Mouse (Mus musculus): Measurements from ENCODE around the gene Tmem178b. TPM values are rescaled to one million over a fixed set of nuclear protein-coding genes. Genes with fewer than 3 reads are reported as not detected.

Gene Tmem178b
- polyA plus RNA-seq, 1 experiment from 2014 or later = 0.18 TPM

DNA sequence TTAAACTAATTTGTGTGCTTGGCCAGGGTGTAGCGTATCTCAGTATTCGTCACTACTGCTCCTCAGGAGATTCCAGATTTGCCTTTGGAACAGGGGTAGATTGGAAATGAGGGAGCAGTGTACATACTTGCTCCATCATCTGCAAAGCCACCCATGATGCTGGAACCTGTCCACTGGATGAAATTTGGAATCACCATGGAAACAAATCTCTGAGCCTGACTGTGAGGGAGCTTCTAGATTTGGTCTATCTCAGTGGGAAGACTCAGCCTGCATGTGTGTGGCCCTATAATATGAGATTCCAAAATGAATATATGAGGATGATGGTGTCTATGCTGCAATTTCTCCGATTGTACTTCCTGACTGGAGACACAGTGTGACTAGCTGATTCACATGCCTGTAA is 210.7 kb downstream of the Tmem178b start:
- Histone ChIP-seq H3K9me3 (no peaks in the 10 kb centered on the region), H3K4me3 (no peak overlapping the region), H3K27ac (no peak overlapping the region), H3K36me3 (no peaks in the 10 kb centered on the region), H3K4me1 (no peaks in the 10 kb centered on the region), H3K27me3 (ENCODE audit: insufficient read depth, poor library complexity, severe bottlenecking) (no peaks in the 10 kb centered on the region)
- 90% methylated on average over 3 of the region's 3 CpGs for WGBS
- DNase-seq (ENCODE audit: low spot score) = no peak

- DNase-seq (ENCODE audit: low spot score) = no peak
- Histone ChIP-seq H3K27ac (no peak overlapping the region), H3K9me3 (no peaks in the 10 kb centered on the region), H3K4me1 (no peaks in the 10 kb centered on the region), H3K36me3 (no peaks in the 10 kb centered on the region), H3K27me3 (ENCODE audit: insufficient read depth, poor library complexity, severe bottlenecking) (no peaks in the 10 kb centered on the region), H3K4me3 (no peak overlapping the region)
- 33% methylated on average over 5 of the region's 5 CpGs for WGBS
These were observed 218.2 kb downstream of the Tmem178b start for GRCm38 (mm10) chr6:40091250-40091651.

- Histone ChIP-seq H3K9me3 (no peaks in the 10 kb centered on the region), H3K36me3 (no peaks in the 10 kb centered on the region), H3K4me3 (no peak overlapping the region), H3K27ac (no peak overlapping the region), H3K27me3 (ENCODE audit: insufficient read depth, poor library complexity, severe bottlenecking) (no peaks in the 10 kb centered on the region), H3K4me1 (peaks cover 7% of the 10 kb centered on the region; the same call in 1 of the 2 replicates)
- 65% methylated on average over 2 of the region's 2 CpGs for WGBS
- DNase-seq (ENCODE audit: low spot score) = no peak
These were observed 225.4 kb downstream of the Tmem178b start for GRCm38 (mm10) chr6:40098498-40098897.

DNA sequence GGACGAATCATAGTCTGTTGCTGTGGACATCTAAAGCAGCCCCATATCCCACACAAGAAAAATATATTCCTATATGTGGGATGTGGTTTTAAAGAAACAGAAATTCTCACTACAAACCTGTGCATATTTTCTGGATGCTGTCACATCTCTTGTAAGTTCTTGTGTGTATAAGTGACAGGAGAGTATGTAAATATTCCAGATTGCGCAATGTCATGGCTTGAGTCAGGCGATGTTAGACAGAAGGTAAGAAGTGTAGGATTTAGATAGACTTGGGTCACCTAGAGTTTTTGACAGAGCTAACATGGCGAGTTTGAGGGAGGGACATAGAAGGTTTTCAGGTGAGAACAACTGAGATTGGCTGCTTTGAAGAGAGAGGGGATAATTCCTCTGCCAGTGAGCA is 228.7 kb downstream of the Tmem178b start:
- DNase-seq (ENCODE audit: low spot score) = no peak
- Histone ChIP-seq H3K9me3 (no peaks in the 10 kb centered on the region), H3K4me1 (peaks cover 9% of the 10 kb centered on the region; the same call in 1 of the 2 replicates), H3K27me3 (ENCODE audit: insufficient read depth, poor library complexity, severe bottlenecking) (no peaks in the 10 kb centered on the region), H3K27ac (no peak overlapping the region), H3K36me3 (no peaks in the 10 kb centered on the region), H3K4me3 (no peak overlapping the region)
- 79% methylated on average over 4 of the region's 4 CpGs for WGBS

DNA sequence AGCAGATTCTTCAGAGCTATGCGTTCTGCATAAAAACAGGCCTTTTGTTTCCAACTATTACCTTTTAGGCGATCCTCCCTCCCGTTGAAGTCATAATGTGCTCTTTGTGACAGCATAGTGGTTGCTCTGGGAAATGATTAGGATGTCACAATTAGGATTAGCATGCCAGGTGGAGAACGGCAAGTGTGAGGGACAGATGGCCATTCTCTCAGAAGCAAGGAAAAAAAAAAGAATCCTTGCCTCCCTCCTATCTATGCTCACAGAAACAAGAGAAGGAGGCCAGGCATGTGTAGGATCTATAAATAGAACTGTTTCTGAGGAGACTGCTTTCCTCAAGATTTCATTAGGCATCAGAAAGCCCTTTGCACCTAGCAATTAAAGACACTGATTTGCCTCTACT is 229.8 kb downstream of the Tmem178b start:
- DNase-seq (ENCODE audit: low spot score) = no peak
- no peaks in the 10 kb centered on the region for H3K9me3 ChIP-seq
- peaks cover 9% of the 10 kb centered on the region; the same call in 1 of the 2 replicates for H3K4me1 ChIP-seq
- H3K36me3 ChIP-seq = no peaks in the 10 kb centered on the region
- 57% methylated on average over 4 of the region's 4 CpGs for WGBS
- no peaks in the 10 kb centered on the region for H3K27me3 ChIP-seq (ENCODE audit: insufficient read depth, poor library complexity, severe bottlenecking)
- no peak overlapping the region for H3K4me3 ChIP-seq
- no peak overlapping the region for H3K27ac ChIP-seq

- Histone ChIP-seq H3K36me3 (no peaks in the 10 kb centered on the region), H3K4me1 (no peaks in the 10 kb centered on the region), H3K4me3 (no peak overlapping the region), H3K9me3 (no peaks in the 10 kb centered on the region), H3K27me3 (ENCODE audit: insufficient read depth, poor library complexity, severe bottlenecking) (no peaks in the 10 kb centered on the region), H3K27ac (no peak overlapping the region)
- no peak for DNase-seq (ENCODE audit: low spot score)
- 80% methylated on average over 5 of the region's 5 CpGs for WGBS
These were observed 237.0 kb downstream of the Tmem178b start for GRCm38 (mm10) chr6:40110029-40110428.

- no peak overlapping the region for H3K27ac ChIP-seq
- H3K4me3 ChIP-seq = no peak overlapping the region
- DNase-seq (ENCODE audit: low spot score) = no peak
- 60% methylated on average over 2 of the region's 2 CpGs for WGBS
- no peaks in the 10 kb centered on the region for H3K27me3 ChIP-seq (ENCODE audit: insufficient read depth, poor library complexity, severe bottlenecking)
- H3K4me1 ChIP-seq = no peaks in the 10 kb centered on the region
- no peaks in the 10 kb centered on the region for H3K9me3 ChIP-seq
- H3K36me3 ChIP-seq = no peaks in the 10 kb centered on the region
These were observed 237.7 kb downstream of the Tmem178b start for GRCm38 (mm10) chr6:40110729-40111128.

DNA sequence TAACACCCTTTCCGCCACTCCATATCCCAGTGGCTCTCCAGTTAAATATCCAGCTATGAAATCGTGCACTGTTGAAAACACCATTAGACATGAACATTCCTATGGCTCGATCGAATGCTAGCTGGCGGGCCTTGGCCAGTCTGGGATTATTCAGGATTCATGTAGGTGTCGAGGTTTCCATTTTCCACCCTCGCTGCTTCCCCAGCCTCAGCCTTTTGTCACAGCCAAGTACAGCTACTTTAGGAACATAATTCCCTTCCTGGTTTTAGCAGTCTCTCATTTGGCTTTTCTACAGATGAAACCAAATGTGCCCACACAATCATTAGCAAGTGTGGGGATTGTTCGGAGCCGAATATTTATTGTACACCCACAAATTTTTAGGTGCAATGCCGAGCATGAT is 239.4 kb downstream of the Tmem178b start:
- Histone ChIP-seq H3K4me1 (no peaks in the 10 kb centered on the region), H3K9me3 (no peaks in the 10 kb centered on the region), H3K36me3 (no peaks in the 10 kb centered on the region), H3K27ac (no peak overlapping the region), H3K27me3 (ENCODE audit: insufficient read depth, poor library complexity, severe bottlenecking) (no peaks in the 10 kb centered on the region), H3K4me3 (no peak overlapping the region)
- 79% methylated on average over 10 of the region's 10 CpGs for WGBS
- DNase-seq (ENCODE audit: low spot score) = no peak

GRCm38 (mm10) chr6:40116225-40116624 is 243.2 kb downstream of the Tmem178b start:
- Histone ChIP-seq H3K4me1 (no peaks in the 10 kb centered on the region), H3K36me3 (no peaks in the 10 kb centered on the region), H3K27me3 (ENCODE audit: insufficient read depth, poor library complexity, severe bottlenecking) (no peaks in the 10 kb centered on the region), H3K9me3 (no peaks in the 10 kb centered on the region), H3K27ac (no peak overlapping the region), H3K4me3 (no peak overlapping the region)
- 61% methylated on average over 3 of the region's 3 CpGs for WGBS
- DNase-seq (ENCODE audit: low spot score) = no peak

DNA sequence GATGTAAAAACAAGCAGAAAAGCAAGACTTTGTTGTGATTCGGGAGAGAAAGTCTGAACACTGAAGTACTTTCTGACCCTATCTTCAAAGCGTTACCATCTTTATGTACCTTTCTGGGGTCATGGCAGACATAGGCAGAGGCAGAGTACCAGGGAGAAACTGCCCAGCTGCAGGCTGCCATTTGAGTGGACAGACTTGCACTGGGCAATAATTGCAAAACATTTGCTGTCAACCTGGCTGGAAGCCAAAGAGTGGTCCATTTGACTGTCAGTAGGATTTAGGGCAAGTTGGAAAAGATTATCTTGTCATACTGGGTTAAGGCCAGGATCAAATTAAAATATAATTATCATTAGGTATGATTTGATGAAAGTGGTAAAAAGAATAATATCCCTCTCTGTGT is 247.1 kb downstream of the Tmem178b start:
- no peak overlapping the region for H3K27ac ChIP-seq
- no peaks in the 10 kb centered on the region for H3K9me3 ChIP-seq
- WGBS = 80% methylated on average over 2 of the region's 2 CpGs
- no peaks in the 10 kb centered on the region for H3K4me1 ChIP-seq
- no peaks in the 10 kb centered on the region for H3K27me3 ChIP-seq (ENCODE audit: insufficient read depth, poor library complexity, severe bottlenecking)
- H3K36me3 ChIP-seq = no peaks in the 10 kb centered on the region
- no peak overlapping the region for H3K4me3 ChIP-seq
- DNase-seq (ENCODE audit: low spot score) = no peak

GRCm38 (mm10) chr6:40121494-40121893 is 248.4 kb downstream of the Tmem178b start:
- no peaks in the 10 kb centered on the region for H3K9me3 ChIP-seq

DNA sequence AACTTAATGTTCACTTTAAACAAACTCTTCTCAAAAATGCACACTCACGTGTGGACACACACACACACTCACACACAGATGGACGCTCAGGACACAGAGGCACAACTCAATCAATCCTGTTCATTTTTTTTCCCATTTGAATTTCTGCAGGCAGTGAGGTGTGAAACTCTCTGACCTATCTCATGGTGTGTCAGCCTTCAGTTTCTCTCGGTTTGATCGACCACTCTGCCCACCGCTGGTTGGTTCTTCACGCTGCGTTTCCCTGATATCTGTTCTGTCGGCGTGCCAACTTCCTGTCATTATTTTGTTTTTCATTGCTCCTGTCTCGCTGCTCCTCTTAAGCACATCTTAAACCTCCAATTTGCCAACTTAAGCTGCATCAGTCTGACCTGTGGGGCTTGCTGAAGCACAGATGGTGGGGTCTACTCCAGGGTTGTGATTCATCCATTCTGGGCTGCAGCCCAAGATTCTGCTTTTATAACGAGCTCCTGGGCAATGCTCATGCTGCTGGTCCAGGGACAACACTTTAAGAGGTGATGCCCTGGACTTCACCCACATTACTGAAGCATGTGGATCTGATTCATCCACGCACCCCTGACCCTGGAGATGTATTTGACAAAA is 250.1 kb downstream of the Tmem178b start:
- H3K27ac ChIP-seq = no peak overlapping the region
- WGBS = 74% methylated on average over 12 of the region's 12 CpGs
- H3K36me3 ChIP-seq = no peaks in the 10 kb centered on the region
- no peak overlapping the region for H3K4me3 ChIP-seq
- no peaks in the 10 kb centered on the region for H3K9me3 ChIP-seq
- no peaks in the 10 kb centered on the region for H3K4me1 ChIP-seq
- DNase-seq (ENCODE audit: low spot score) = no peak
- H3K27me3 ChIP-seq (ENCODE audit: insufficient read depth, poor library complexity, severe bottlenecking) = no peaks in the 10 kb centered on the region

More at GRCm38 (mm10) chr6:40121494-40121893, 248.4 kb downstream of the Tmem178b start:
- H3K4me3 ChIP-seq = no peak overlapping the region
- WGBS = 55% methylated on average over 4 of the region's 4 CpGs
- no peaks in the 10 kb centered on the region for H3K36me3 ChIP-seq
- no peak for DNase-seq (ENCODE audit: low spot score)
- H3K27ac ChIP-seq = no peak overlapping the region
- H3K27me3 ChIP-seq (ENCODE audit: insufficient read depth, poor library complexity, severe bottlenecking) = no peaks in the 10 kb centered on the region
- no peaks in the 10 kb centered on the region for H3K4me1 ChIP-seq

DNA sequence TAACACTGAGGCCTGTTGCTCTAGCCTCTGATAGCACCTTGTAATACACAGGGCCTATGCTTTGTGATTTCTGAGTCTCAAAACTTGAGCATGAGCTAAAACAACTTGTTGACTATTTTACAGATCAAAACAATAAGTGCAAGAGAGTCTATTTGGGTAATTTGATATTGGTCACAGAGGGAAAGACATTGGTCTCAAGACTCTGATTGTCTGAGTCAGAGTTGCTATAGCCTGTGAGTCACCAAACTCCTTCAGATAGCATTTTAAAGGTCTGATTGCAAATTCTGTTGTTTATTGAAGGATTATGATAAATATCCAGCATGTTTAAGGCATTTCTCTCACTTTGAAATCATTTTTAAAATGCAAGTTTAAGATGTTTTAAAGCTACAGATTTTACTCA is 250.9 kb downstream of the Tmem178b start:
- Histone ChIP-seq H3K36me3 (no peaks in the 10 kb centered on the region), H3K9me3 (no peaks in the 10 kb centered on the region), H3K4me1 (no peaks in the 10 kb centered on the region), H3K27me3 (ENCODE audit: insufficient read depth, poor library complexity, severe bottlenecking) (no peaks in the 10 kb centered on the region), H3K27ac (no peak overlapping the region), H3K4me3 (no peak overlapping the region)
- DNase-seq (ENCODE audit: low spot score) = no peak

DNA sequence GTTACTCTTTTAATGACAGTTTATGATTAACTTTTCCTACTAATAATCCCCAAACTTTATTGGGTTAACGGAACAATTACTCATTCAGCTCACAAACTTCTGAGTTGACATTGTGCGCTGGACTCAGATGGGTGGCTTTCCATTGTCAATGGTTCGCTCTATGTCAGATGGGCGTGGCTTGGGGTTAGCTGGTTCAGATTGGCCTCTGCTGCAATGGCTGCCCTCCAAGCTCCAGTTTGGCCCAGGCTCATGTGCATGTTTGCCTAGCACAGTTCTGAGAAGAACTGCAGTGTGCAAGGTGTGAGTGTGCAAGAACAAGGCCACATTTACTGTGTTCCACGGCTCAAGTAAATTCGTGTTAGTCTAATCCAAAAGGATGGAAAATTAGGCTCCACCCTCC is 255.6 kb downstream of the Tmem178b start:
- no peak for DNase-seq (ENCODE audit: low spot score)
- WGBS = 88% methylated on average over 6 of the region's 6 CpGs

More for the DNA sequence above, 255.6 kb downstream of the Tmem178b start:
- no peaks in the 10 kb centered on the region for H3K4me1 ChIP-seq
- no peaks in the 10 kb centered on the region for H3K9me3 ChIP-seq
- H3K27ac ChIP-seq = no peak overlapping the region
- H3K4me3 ChIP-seq = no peak overlapping the region
- H3K27me3 ChIP-seq (ENCODE audit: insufficient read depth, poor library complexity, severe bottlenecking) = no peaks in the 10 kb centered on the region
- H3K36me3 ChIP-seq = no peaks in the 10 kb centered on the region

All from heart, embryonic 10.5 days (tissue).